Mouse (Mus musculus): ENCODE measurements around the gene Lypd4.

DNA sequence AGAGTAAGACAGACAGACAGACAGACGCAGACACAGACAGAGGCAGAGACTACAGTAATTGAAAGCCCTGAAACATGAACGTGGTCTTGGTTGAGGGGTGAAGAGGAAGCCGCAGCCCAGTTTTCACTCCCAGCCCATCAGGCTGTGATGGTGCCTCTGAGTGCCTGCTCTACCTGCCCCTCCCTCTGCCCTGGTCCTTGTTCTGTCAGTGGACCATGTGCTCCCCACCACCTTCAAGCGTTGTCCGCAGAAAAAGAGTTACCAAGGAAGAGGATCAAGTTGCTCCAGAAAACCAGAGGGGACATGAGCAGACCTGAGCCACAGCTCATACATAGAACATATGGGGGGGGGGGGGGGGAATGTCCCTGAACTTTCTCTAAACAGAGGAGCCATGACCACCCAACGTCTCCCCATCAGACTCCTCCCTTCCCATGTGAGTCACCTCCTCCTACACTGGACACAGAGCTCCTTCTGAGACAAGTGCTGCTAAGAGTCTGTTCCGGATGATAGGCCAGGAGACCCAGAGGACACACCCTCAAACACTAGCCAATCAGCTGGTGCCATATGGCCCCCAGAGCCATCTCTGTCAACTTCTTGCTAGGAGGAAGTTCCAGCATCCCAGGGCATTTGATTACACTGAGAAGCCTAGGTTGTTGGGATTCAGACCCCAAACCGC is 17.0 kb downstream of the Lypd4 start:
- TF ChIP-seq CTCF (IDR thresholded peaks at IDR 0.05; ENCODE audit: low read depth, low read length) (no peak), POLR2A (IDR thresholded peaks at IDR 0.05; ENCODE audit: extremely low read depth, insufficient read depth, low read length) (no peak)

Measured in liver, adult 2 months (tissue).